Comparison of ENCODE assay signal across 19 mouse cellular contexts in the genomic region with DNA sequence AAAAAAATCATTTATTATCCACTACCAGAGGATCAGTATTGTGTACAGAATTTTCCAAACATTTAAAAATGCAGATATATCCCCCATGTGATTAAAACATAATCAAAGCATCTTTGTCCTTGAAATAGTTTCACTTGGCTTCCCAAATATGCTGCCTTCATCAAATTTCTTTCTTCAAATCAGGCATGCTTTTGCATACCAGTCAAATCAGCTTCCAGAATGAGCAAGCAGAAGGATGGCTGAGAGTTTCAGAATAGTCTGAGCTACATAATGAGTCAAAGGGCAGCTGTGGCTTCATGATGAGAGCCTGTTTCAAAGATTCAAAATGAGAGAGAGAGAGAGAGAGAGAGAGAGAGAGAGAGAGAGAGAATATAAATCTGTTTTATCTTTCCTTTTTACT. TPM values are rescaled to one million over a fixed set of nuclear protein-coding genes. Genes with fewer than 3 reads are reported as not detected.
"Had no signal": no experiment of that assay in that cellular context is flagged by ENCODE, and none has a peak within 500 bp of the region (broad histone marks: within the 10 kb centered on the region; RNA-seq: fewer than 3 reads in every experiment).

No protein-coding gene starts in this region.

- H3K27me3 ChIP-seq: midbrain, embryonic 12.5 days; neural tube, embryonic 13.5 days; neural tube, embryonic 15.5 days had no signal

- DNase-seq: lung, embryonic 14.5 days; lung, postnatal 10 days; lung, postnatal 4 days; midbrain, embryonic 14.5 days; right cerebral cortex, adult 18-20 months; right cerebral cortex, postnatal 25 days; right cerebral cortex, postnatal 4 days; spleen, adult 18-20 months; thymus, adult 18-20 months; thymus, postnatal 14 days; thymus, postnatal 36 days had no signal

- H3K4me1 ChIP-seq: midbrain, embryonic 10.5 days; midbrain, embryonic 12.5 days; neural tube, embryonic 13.5 days; neural tube, embryonic 15.5 days had no signal

- H3K9me3 ChIP-seq: midbrain, embryonic 10.5 days; midbrain, embryonic 12.5 days; neural tube, embryonic 13.5 days; neural tube, embryonic 15.5 days had no signal

- H3K9ac ChIP-seq: lung, embryonic 14.5 days; midbrain, embryonic 12.5 days; neural tube, embryonic 13.5 days; neural tube, embryonic 15.5 days had no signal

- ATAC-seq: midbrain, embryonic 16.5 days had no signal

- H3K4me2 ChIP-seq: lung, embryonic 14.5 days; midbrain, embryonic 12.5 days; neural tube, embryonic 13.5 days; neural tube, embryonic 15.5 days had no signal

- H3K4me3 ChIP-seq: midbrain, embryonic 10.5 days; midbrain, embryonic 12.5 days; myocyte; neural tube, embryonic 13.5 days; neural tube, embryonic 15.5 days had no signal

- H3K36me3 ChIP-seq: midbrain, embryonic 10.5 days; midbrain, embryonic 12.5 days; neural tube, embryonic 13.5 days; neural tube, embryonic 15.5 days had no signal

- H3K27ac ChIP-seq: midbrain, embryonic 10.5 days; midbrain, embryonic 12.5 days; neural tube, embryonic 13.5 days; neural tube, embryonic 15.5 days had no signal

RNA-seq across cellular contexts. Expression of gene Sytl5, which starts 48.4 kb away (rescaled TPM):
- total RNA-seq: megakaryocyte-erythroid progenitor cell, adult 5-6 weeks had no signal
- polyA plus RNA-seq: thymus, postnatal 0 days had no signal
